18 mouse cellular contexts compared by ENCODE assay signal in the genomic region with DNA sequence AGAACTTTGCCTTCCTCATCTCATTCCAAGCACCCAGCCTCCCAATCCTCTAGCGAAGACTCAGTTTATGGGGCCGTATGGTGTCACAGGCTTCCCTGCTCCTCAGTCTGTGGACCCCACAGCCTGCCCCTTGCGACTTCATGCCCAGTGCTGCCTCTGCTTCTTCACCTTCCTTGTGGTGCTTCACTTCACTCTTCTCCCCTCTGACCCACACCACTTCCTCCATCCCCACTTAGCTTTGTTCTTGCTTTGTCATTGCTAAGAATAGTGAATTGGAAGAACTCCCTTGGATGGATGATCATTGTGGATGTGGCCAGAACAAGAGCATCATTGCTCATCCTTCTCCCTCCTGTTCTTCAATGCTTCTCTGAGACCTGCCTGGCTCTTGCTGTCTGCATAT.
"Had no signal": no experiment of that assay in that cellular context is flagged by ENCODE, and none has a peak within 500 bp of the region (broad histone marks: within the 10 kb centered on the region; RNA-seq: fewer than 3 reads in every experiment).

No protein-coding gene starts in this region.

- H3K9ac ChIP-seq: liver, embryonic 14.5 days; liver, postnatal 0 days; lung, embryonic 15.5 days had no signal

- DNase-seq: kidney, adult 2 months; kidney, postnatal 25 days; layer of hippocampus, adult 9-11 months; liver, postnatal 0 days; lung, postnatal 14 days; lung, postnatal 4 days; midbrain, embryonic 14.5 days; right cerebral cortex, postnatal 4 days; thymus, adult 18-20 months; thymus, postnatal 36 days had no signal

- H3K9me3 ChIP-seq: lung, embryonic 15.5 days had no signal

- H3K27me3 ChIP-seq: lung, embryonic 15.5 days had no signal

- H3K4me2 ChIP-seq: liver, embryonic 11.5 days; lung, embryonic 15.5 days; midbrain, embryonic 11.5 days had no signal

- H3K27ac ChIP-seq: kidney, postnatal 0 days; layer of hippocampus, adult 2 months; liver, embryonic 14.5 days; lung, embryonic 15.5 days; stomach, postnatal 0 days had no signal

- H3K4me3 ChIP-seq: layer of hippocampus, adult 2 months; lung, embryonic 15.5 days had no signal

- ATAC-seq: intestine, embryonic 16.5 days; liver, postnatal 0 days had no signal
